In genomic region chr7:38084778-38085572, GRCm38 (mm10) we compare ENCODE assay signal across 8 mouse cellular contexts. TPM values are rescaled to one million over a fixed set of nuclear protein-coding genes. Genes with fewer than 3 reads are reported as not detected.
DNase-seq lines count a peak whose midpoint lies in the region; ATAC-seq and TF ChIP-seq lines count a peak whose summit lies in the region.

No protein-coding gene starts in this region.

- H3K36me3 ChIP-seq in embryonic facial prominence, embryonic 13.5 days, result no peaks in the 10 kb centered on the region
- no peaks in the 10 kb centered on the region for H3K36me3 ChIP-seq in kidney, adult 2 months (ENCODE audit: control insufficient read depth, insufficient read depth, low read length)
- H3K36me3 ChIP-seq in limb, embryonic 12.5 days, result no peaks in the 10 kb centered on the region
- H3K36me3 ChIP-seq in midbrain, embryonic 15.5 days (replicated peaks), result no peaks in the 10 kb centered on the region
- no peaks in the 10 kb centered on the region for H3K36me3 ChIP-seq in spleen, adult 2 months (ENCODE audit: control insufficient read depth, insufficient read depth, low read length)

- peak; percentile 97 for DNase-seq in 3134 (ENCODE audit: extremely low read depth, insufficient read length, low spot score)
- DNase-seq in adrenal gland, postnatal 36 days, result peak; percentile 100
- peak; percentile 99 to 100 for DNase-seq in heart, adult 18-20 months
- DNase-seq in kidney, adult 2 months, result peak; percentile 100
- peak; percentile 98 to 100 for DNase-seq in spleen, adult 2 months (ENCODE audit: low read depth in 1 of 2, low spot score in 2 of 2)

- H3K27me3 ChIP-seq in embryonic facial prominence, embryonic 13.5 days, result peaks cover 4% of the 10 kb centered on the region; the same call in 1 of the 2 replicates
- no peaks in the 10 kb centered on the region for H3K27me3 ChIP-seq in kidney, adult 2 months (replicated peaks; ENCODE audit: control insufficient read depth, insufficient read depth, low read length)
- H3K27me3 ChIP-seq in limb, embryonic 12.5 days, result 0 out of 2 replicates have a peak, but pooled peaks cover 10% of the 10 kb centered on the region
- H3K27me3 ChIP-seq in midbrain, embryonic 15.5 days (replicated peaks), result peaks cover 20% of the 10 kb centered on the region
- H3K27me3 ChIP-seq in spleen, adult 2 months (ENCODE audit: control insufficient read depth, insufficient read depth, low read length), result no peaks in the 10 kb centered on the region

- H3K9ac ChIP-seq in embryonic facial prominence, embryonic 13.5 days, result peak overlapping the region; percentile 69
- H3K9ac ChIP-seq in limb, embryonic 12.5 days (replicated peaks), result peak overlapping the region; percentile 3; the same call in 1 of the 2 replicates
- H3K9ac ChIP-seq in midbrain, embryonic 15.5 days, result peak overlapping the region; percentile 42; the same call in 1 of the 2 replicates

- H3K4me3 ChIP-seq in embryonic facial prominence, embryonic 13.5 days, result peak overlapping the region; percentile 50
- H3K4me3 ChIP-seq in kidney, adult 2 months (ENCODE audit: insufficient read depth, low read depth, low read length), result peak overlapping the region; percentile 55
- peak overlapping the region; percentile 45 for H3K4me3 ChIP-seq in limb, embryonic 12.5 days (replicated peaks)
- peak overlapping the region; percentile 43 for H3K4me3 ChIP-seq in midbrain, embryonic 15.5 days
- peak overlapping the region; percentile 60 for H3K4me3 ChIP-seq in spleen, adult 2 months (ENCODE audit: extremely low read depth, insufficient read depth, insufficient read length)

- WGBS in embryonic facial prominence, embryonic 13.5 days, result under 1% methylated on average over 64 of the region's 65 CpGs
- WGBS in kidney, adult 2 months, result under 1% methylated on average over 63 of the region's 65 CpGs
- WGBS in limb, embryonic 12.5 days, result under 1% methylated on average over 65 of the region's 65 CpGs
- WGBS in midbrain, embryonic 15.5 days, result under 1% methylated on average over 63 of the region's 65 CpGs
- under 1% methylated on average over 64 of the region's 65 CpGs for WGBS in spleen, adult 2 months

- no peak for TF ChIP-seq POLR2A in kidney, adult 2 months (IDR thresholded peaks at IDR 0.05; ENCODE audit: low read depth, low read length)
- peak; percentile 10; the same call in 1 of the 2 replicates for TF ChIP-seq POLR2A in spleen, adult 2 months (IDR thresholded peaks at IDR 0.05; ENCODE audit: low read depth, low read length)

- peak overlapping the region; percentile 55; the same call in 1 of the 2 replicates for H3K27ac ChIP-seq in embryonic facial prominence, embryonic 13.5 days
- no peak overlapping the region for H3K27ac ChIP-seq in kidney, adult 2 months (ENCODE audit: insufficient read depth, low read depth, low read length)
- H3K27ac ChIP-seq in limb, embryonic 12.5 days, result no peak overlapping the region
- H3K27ac ChIP-seq in midbrain, embryonic 15.5 days, result no peak overlapping the region
- peak overlapping the region; percentile 80 for H3K27ac ChIP-seq in spleen, adult 2 months (ENCODE audit: insufficient read depth, low read length)

- H3K9me3 ChIP-seq in embryonic facial prominence, embryonic 13.5 days, result no peaks in the 10 kb centered on the region
- no peaks in the 10 kb centered on the region for H3K9me3 ChIP-seq in limb, embryonic 12.5 days
- H3K9me3 ChIP-seq in midbrain, embryonic 15.5 days, result no peaks in the 10 kb centered on the region

- no peak for TF ChIP-seq CTCF in kidney, adult 2 months (conservative IDR thresholded peaks at IDR 0.05; ENCODE audit: insufficient read depth, insufficient read length, low read depth, low read length)
- no peak for TF ChIP-seq CTCF in spleen, adult 2 months (IDR thresholded peaks at IDR 0.05; ENCODE audit: extremely low read depth, insufficient read depth, insufficient read length, insufficient replicate concordance)

- H3K4me1 ChIP-seq in embryonic facial prominence, embryonic 13.5 days, result peaks cover 15% of the 10 kb centered on the region
- H3K4me1 ChIP-seq in kidney, adult 2 months (ENCODE audit: control insufficient read depth, insufficient read depth, low read length), result peaks cover 4% of the 10 kb centered on the region; the same call in 1 of the 2 replicates
- peaks cover 17% of the 10 kb centered on the region for H3K4me1 ChIP-seq in limb, embryonic 12.5 days (replicated peaks)
- peaks cover 16% of the 10 kb centered on the region for H3K4me1 ChIP-seq in midbrain, embryonic 15.5 days
- H3K4me1 ChIP-seq in spleen, adult 2 months (ENCODE audit: control insufficient read depth, insufficient read depth, insufficient read length), result peaks cover 24% of the 10 kb centered on the region

- peak overlapping the region; percentile 89 for H3K4me2 ChIP-seq in embryonic facial prominence, embryonic 13.5 days
- H3K4me2 ChIP-seq in limb, embryonic 12.5 days, result peak overlapping the region; percentile 82
- peak overlapping the region; percentile 79 for H3K4me2 ChIP-seq in midbrain, embryonic 15.5 days

- ATAC-seq in embryonic facial prominence, embryonic 13.5 days (ENCODE audit: insufficient number of reproducible peaks, insufficient read depth, low FRiP score, low TSS enrichment, low read depth), result peak; percentile 96
- peak; percentile 98 for ATAC-seq in limb, embryonic 12.5 days (ENCODE audit: insufficient number of reproducible peaks, insufficient read depth, low FRiP score, low TSS enrichment, low read depth)
- ATAC-seq in midbrain, embryonic 15.5 days (replicated peaks), result peak; percentile 98

RNA-seq across cellular contexts. Expression of gene Ccne1, which starts 22.4 kb away (rescaled TPM):
- total RNA-seq in adrenal gland, postnatal 36 days (2021), result 1 to 10 TPM; 4.5 to 8.5 TPM
- 55.2 and 61.4 TPM in 2 replicates for polyA plus RNA-seq in embryonic facial prominence, embryonic 13.5 days (2015; fragmentation: Nextera tagmentation; extraction: Ambion mirVana)
- total RNA-seq in heart, adult 18-20 months (2021), result 1 to 10 TPM; 1.1 to 1.4 TPM
- polyA plus RNA-seq in kidney, adult 2 months (2012; rRNA removed), result 0.41 and 0.95 TPM in 2 replicates
- 84.6 and 85.6 TPM in 2 replicates for polyA plus RNA-seq in limb, embryonic 12.5 days (2016; fragmentation: Nextera tagmentation; extraction: Ambion mirVana)
- 11.6 and 13.2 TPM in 2 replicates for polyA plus RNA-seq in midbrain, embryonic 15.5 days (2015; fragmentation: Nextera tagmentation; extraction: Ambion mirVana)
- polyA plus RNA-seq in spleen, adult 2 months (2012; rRNA removed), result 9.1 and 21.1 TPM in 2 replicates

Comparison
In these comparisons a context has a peak if more than half of its experiments do, and no peak if none do; other contexts are left out.
1. H3K27ac ChIP-seq: peak in embryonic facial prominence, embryonic 13.5 days (single experiment) and spleen, adult 2 months (single experiment); none in kidney, adult 2 months (single experiment), limb, embryonic 12.5 days (single experiment) and midbrain, embryonic 15.5 days (single experiment).
2. H3K9ac ChIP-seq: peak in every context shown above with its lines; median percentile 69 in embryonic facial prominence, embryonic 13.5 days; 42 in midbrain, embryonic 15.5 days; 3 in limb, embryonic 12.5 days.
3. Peak in every context shown above with its lines, with median percentiles within 50 percentile points of each other: DNase-seq, ATAC-seq, H3K4me2 ChIP-seq and H3K4me3 ChIP-seq.